Mouse (Mus musculus): ENCODE measurements around the gene Utp14b.

DNA sequence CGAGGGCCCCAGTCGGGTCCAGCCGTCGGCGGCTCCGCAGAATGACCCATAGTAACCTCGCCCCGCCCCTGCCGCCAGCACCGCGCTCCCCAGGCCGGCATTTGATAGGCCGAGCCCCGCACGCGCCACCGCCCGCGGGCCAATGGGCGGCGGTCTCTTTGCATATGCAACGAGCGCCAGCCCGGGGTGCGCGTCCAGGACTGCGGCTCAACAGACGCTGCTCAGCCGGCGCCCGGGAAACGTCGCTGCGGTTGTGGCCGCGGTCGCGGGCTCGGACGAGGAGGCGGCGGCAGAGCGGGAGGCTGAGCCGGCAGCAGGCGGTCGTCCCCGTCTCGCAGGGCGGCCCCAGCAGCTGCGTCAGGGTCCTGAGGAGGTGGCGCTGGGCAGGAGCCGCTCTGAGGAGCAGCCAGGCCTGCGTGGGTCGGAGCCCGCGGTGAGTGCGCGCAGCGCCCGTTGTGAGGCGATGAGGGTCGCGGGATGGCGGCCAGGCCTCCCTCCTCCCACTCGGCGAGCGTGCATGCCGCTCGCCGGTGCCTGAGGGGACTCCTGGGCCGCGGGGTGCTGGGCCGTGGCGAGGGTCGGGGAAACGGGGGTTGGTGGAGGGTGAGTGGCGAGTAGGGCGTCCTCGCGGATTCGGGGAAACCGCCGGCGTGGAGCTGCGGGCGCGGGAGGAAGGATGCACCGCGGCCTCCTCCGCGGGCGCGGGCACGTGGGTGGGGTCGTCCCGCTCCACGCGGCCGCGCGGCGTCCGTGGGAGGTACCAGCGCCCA lies at the start of gene Utp14b, which contains the start of gene Acsl3:
- TF ChIP-seq RAD21 (IDR thresholded peaks at IDR 0.05; ENCODE audit: low read depth, low read length) (no peak), UBTF (IDR thresholded peaks at IDR 0.05; ENCODE audit: borderline replicate concordance, insufficient read depth, low read depth, low read length) (peak; percentile 85; the same call in 1 of the 2 replicates), NRF1 (IDR thresholded peaks at IDR 0.05; ENCODE audit: insufficient read depth, low read depth, low read length, poor library complexity, severe bottlenecking) (0 out of 2 replicates have a peak, but pooled peaks have one; percentile 42), CTCF (IDR thresholded peaks at IDR 0.05 in 2 of 3, conservative IDR thresholded peaks at IDR 0.05 in 1 of 3; ENCODE audit: control insufficient read depth in 1 of 3, insufficient read depth in 1 of 3, low read depth in 2 of 3, low read length in 3 of 3, poor library complexity in 1 of 3, severe bottlenecking in 1 of 3) (no peak), TBP (IDR thresholded peaks at IDR 0.05; ENCODE audit: low read depth, low read length) (peak; percentile 89), POLR2A (IDR thresholded peaks at IDR 0.05; ENCODE audit: control insufficient read depth in 1 of 2, insufficient read depth in 1 of 2, low read depth in 1 of 2, low read length in 2 of 2, poor library complexity in 1 of 2) (peak; percentile 96 to 98), EP300 (IDR thresholded peaks at IDR 0.05; ENCODE audit: low read depth in 1 of 2, low read length in 2 of 2) (peak in 1 of 2 experiments; percentile 12; a peak in 1 of 4 replicates), ETS1 (IDR thresholded peaks at IDR 0.05; ENCODE audit: low read depth, low read length) (no peak), E2F4 (IDR thresholded peaks at IDR 0.05; ENCODE audit: borderline replicate concordance, low read depth, low read length) (no peak; the same call in 1 of the 2 replicates), KAT2A (conservative IDR thresholded peaks at IDR 0.05; ENCODE audit: low read depth, low read length) (no peak), MAX (IDR thresholded peaks at IDR 0.05; ENCODE audit: low read length) (peak; percentile 4; the same call in 1 of the 2 replicates)

Measured in MEL (cell line).